Mouse (Mus musculus): ENCODE measurements around the gene Ahctf1.

- TF ChIP-seq POLR2A (IDR thresholded peaks at IDR 0.05; ENCODE audit: control insufficient read depth, low read depth, low read length) (no peak), CTCF (IDR thresholded peaks at IDR 0.05; ENCODE audit: control insufficient read depth, insufficient read depth, insufficient replicate concordance, low read depth, low read length) (peak; percentile 67; the same call in 1 of the 2 replicates)
These were observed 74.8 kb downstream of the Ahctf1 start for GRCm38 (mm10) chr1:179728661-179729060.
